Mouse (Mus musculus) neural tube, embryonic 13.5 days (tissue): ENCODE results near the gene Wdfy3. TPM values are rescaled to one million over a fixed set of nuclear protein-coding genes. Genes with fewer than 3 reads are reported as not detected.

ENCODE experiments used
- ATAC-seq: fragments of 200-750 bp; cut with Nextera tagmentation; 2 replicates; pipeline ENCODE4 v1.8.0; 2017; ENCODE audit warnings: low read depth, mild to moderate bottlenecking, moderate TSS enrichment, moderate library complexity
- H3K27ac ChIP-seq: fragments of 300-500 bp; sonication (generic); replicated peaks from 2 replicates; pipeline ENCODE4 v1.5.1; 2015; ENCODE audit warnings: moderate library complexity, mild to moderate bottlenecking, inconsistent platforms
- H3K27me3 ChIP-seq: fragments of 300-500 bp; sonication (generic); 2 replicates; pipeline ENCODE4 v1.6.1; 2015; ENCODE audit warnings: mild to moderate bottlenecking, inconsistent platforms
- H3K36me3 ChIP-seq: fragments of 300-500 bp; sonication (generic); 2 replicates; pipeline ENCODE4 v1.6.1; 2015; ENCODE audit warnings: mild to moderate bottlenecking, inconsistent platforms
- H3K4me1 ChIP-seq: fragments of 300-500 bp; sonication (generic); replicated peaks from 2 replicates; pipeline ENCODE4 v1.6.1; 2015; ENCODE audit warnings: inconsistent platforms
- H3K4me2 ChIP-seq: fragments of 300-500 bp; sonication (generic); 2 replicates; pipeline ENCODE4 v1.6.1; 2015; ENCODE audit warnings: inconsistent platforms, mild to moderate bottlenecking, moderate library complexity
- H3K4me3 ChIP-seq: fragments of 300-500 bp; sonication (generic); 2 replicates; pipeline ENCODE4 v1.5.1; 2015; ENCODE audit warnings: mild to moderate bottlenecking, inconsistent platforms
- H3K9ac ChIP-seq: fragments of 300-500 bp; sonication (generic); 2 replicates; pipeline ENCODE4 v1.6.1; 2015; ENCODE audit warnings: moderate library complexity, mild to moderate bottlenecking, inconsistent platforms
- H3K9me3 ChIP-seq: fragments of 300-500 bp; sonication (generic); 2 replicates; pipeline ENCODE4 v1.6.1; 2016; ENCODE audit warnings: inconsistent platforms
- WGBS: fragments of 180-500 bp; shearing (Covaris S2); methylation state at CpG from one replicate; pipeline ENCODE4 v1.1.7; 2015; 5-methylcytosine and 5-hydroxymethylcytosine counted together
- polyA plus RNA-seq: library from polyadenylated mRNA; unstranded; fragments of >200 nt; fragmentation: Nextera tagmentation; extraction: Ambion mirVana; gene quantifications from 2 replicates; pipeline ENCODE4 v1.2.1, GENCODE M21; 2015

Gene Wdfy3
- polyA plus RNA-seq, 1 experiment from 2014 or later: 27.0 TPM

DNA sequence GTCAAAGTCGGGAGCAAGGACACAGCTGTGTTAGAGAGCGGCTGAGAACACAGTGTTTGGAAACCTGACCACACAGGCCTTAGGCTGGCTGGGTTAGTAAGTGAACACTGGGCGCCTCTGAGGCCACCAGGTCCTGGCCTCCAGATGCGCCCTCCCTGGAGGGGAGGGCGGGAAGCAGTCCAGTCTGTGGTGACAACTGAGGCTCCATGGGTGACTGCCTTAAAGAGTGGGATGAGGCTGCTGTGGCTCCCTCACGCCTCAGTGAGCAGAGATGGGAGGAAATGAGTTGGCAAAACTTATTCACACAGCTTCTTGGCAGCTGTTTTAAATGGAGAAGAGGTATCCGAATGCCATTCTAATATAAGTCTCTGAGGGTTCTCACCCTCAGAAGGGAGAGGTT lies 252.9 kb downstream of the Wdfy3 start:
- no peak for ATAC-seq
- Histone ChIP-seq H3K4me1 (no peaks in the 10 kb centered on the region), H3K4me2 (no peak overlapping the region), H3K36me3 (no peaks in the 10 kb centered on the region), H3K27ac (no peak overlapping the region), H3K4me3 (no peak overlapping the region), H3K9me3 (no peaks in the 10 kb centered on the region), H3K27me3 (no peaks in the 10 kb centered on the region), H3K9ac (no peak overlapping the region)
- WGBS: 70% methylated on average over 7 of the region's 7 CpGs

DNA sequence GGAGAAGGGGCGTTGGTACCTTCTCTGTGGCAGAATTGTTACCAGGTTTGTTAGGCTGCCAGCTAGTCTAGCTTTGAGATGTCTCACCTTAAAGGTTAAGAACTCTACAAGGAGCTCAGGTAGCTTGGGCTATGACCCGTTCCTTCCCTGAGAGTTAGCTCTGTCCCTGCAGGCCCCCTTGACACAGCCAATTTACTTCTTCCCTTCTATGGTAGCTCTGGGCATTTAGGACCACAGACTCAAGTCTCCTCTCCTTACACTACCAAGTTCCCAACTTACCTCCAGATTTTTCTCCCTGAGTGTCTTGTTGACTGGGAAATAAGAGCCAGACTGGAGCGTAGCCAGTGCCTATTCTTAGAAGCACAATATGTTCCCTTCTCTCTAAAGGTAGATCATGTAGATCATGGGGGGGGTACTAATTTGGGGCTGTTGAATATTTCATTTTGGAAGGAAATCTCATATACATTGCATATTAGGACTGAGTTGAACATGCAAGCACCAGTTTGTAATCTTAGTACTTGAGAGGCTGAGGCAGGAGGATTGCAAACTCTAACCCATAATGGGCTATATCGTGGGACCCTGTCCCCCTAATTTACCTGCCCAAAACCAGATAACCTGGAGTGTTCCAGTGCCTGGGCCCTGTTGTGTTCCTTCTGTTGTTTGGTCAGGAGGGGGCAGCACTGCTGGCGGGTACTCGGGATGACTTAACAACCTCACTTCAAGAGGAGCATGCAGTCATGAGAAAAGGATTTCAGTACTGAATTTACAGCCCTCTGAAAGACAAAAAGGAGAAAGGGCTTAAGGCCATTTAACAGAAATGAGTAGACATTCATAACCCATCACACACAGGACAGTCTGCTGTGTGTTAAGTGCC lies 258.2 kb downstream of the Wdfy3 start:
- Histone ChIP-seq H3K27me3 (no peaks in the 10 kb centered on the region), H3K9me3 (no peaks in the 10 kb centered on the region), H3K9ac (no peak overlapping the region), H3K36me3 (no peaks in the 10 kb centered on the region), H3K27ac (no peak overlapping the region), H3K4me2 (no peak overlapping the region), H3K4me3 (no peak overlapping the region), H3K4me1 (no peaks in the 10 kb centered on the region)
- no peak for ATAC-seq
- WGBS: 92% methylated on average over 6 of the region's 6 CpGs

DNA sequence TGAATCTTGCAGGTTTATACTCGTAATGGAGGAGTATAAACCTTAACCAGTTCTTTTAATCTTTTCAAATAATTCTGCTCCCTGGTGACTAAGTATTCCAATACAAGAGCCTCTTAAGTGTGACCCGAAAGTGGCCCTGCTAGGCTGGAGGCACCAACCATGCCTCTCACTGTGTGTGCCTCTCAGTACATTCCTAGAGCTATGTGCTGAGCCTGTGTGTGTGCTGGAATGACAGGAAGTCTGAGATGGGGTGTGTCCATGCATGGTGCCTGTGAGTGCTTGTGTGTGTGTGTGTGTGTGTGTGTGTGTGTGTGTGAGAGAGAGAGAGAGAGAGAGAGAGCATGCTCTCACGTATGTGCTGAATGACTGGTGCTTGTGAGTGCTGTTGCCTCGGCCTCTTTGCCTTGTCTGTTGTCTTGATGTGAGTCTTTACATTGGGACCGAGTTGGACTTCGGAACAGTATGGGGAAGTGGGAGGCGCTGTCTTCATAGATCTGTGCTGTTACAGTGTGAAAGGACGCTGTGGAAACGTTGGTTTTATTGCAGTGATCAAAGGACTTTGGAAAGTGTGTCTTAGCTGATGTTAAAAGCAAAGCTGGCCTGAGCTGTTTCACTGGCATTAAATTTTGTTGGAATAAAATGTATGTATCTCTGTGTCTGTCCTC lies 267.2 kb downstream of the Wdfy3 start:
- H3K36me3 ChIP-seq: no peaks in the 10 kb centered on the region
- no peaks in the 10 kb centered on the region for H3K27me3 ChIP-seq
- no peaks in the 10 kb centered on the region for H3K4me1 ChIP-seq
- H3K4me3 ChIP-seq: no peak overlapping the region
- no peaks in the 10 kb centered on the region for H3K9me3 ChIP-seq
- H3K4me2 ChIP-seq: no peak overlapping the region
- no peak overlapping the region for H3K9ac ChIP-seq
- H3K27ac ChIP-seq: no peak overlapping the region
- ATAC-seq: no peak
- 73% methylated on average over 9 of the region's 9 CpGs for WGBS

DNA sequence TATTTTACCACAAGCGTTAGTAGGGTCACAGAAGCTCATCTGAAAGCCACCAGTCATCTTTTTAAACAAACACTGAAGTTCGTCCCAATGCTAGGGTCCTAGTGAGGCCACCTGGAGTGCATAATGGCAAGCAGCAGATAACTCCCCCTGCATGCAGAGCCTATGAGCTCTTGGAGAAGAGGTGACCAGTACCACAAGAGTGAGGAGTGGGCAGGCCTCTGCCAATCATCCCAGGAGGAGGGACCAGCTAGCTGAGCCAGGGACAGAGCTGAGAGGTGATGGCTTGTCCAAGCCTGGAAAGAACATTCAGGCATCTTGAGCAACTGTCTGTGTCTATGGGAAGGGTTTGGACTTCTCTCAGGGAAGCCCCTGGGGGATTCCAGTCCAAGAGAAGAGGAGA lies 267.8 kb downstream of the Wdfy3 start:
- no peak overlapping the region for H3K9ac ChIP-seq
- H3K9me3 ChIP-seq: no peaks in the 10 kb centered on the region
- H3K27ac ChIP-seq: no peak overlapping the region
- no peak overlapping the region for H3K4me2 ChIP-seq
- H3K4me3 ChIP-seq: no peak overlapping the region
- ATAC-seq: no peak
- WGBS: 71% methylated on average over 2 of the region's 2 CpGs
- no peaks in the 10 kb centered on the region for H3K4me1 ChIP-seq
- H3K27me3 ChIP-seq: no peaks in the 10 kb centered on the region
- no peaks in the 10 kb centered on the region for H3K36me3 ChIP-seq

DNA sequence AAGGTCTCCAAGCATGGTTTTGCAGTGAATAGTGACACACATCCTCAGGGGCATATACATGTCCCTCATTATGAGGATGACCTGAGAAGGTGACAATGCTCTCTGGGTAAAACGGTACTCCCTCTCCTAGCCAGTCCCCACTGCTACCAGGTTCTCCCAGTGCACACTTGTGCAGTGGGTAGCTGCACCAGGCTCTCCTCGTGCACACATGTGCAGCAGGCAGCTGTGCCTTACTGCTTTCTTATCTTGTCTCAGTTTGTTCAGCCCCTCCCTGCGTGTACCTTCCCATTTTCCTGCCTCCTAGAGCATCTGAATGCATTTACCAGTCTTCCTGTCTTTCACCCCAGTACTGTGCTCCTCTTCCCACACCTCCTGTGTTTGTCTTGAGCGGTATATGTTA lies 277.1 kb downstream of the Wdfy3 start:
- H3K27ac ChIP-seq: no peak overlapping the region
- H3K9ac ChIP-seq: no peak overlapping the region
- ATAC-seq: no peak
- no peaks in the 10 kb centered on the region for H3K4me1 ChIP-seq
- no peak overlapping the region for H3K4me2 ChIP-seq
- H3K36me3 ChIP-seq: no peaks in the 10 kb centered on the region
- WGBS: 80% methylated on average over 4 of the region's 4 CpGs
- H3K4me3 ChIP-seq: no peak overlapping the region
- H3K27me3 ChIP-seq: no peaks in the 10 kb centered on the region
- no peaks in the 10 kb centered on the region for H3K9me3 ChIP-seq

DNA sequence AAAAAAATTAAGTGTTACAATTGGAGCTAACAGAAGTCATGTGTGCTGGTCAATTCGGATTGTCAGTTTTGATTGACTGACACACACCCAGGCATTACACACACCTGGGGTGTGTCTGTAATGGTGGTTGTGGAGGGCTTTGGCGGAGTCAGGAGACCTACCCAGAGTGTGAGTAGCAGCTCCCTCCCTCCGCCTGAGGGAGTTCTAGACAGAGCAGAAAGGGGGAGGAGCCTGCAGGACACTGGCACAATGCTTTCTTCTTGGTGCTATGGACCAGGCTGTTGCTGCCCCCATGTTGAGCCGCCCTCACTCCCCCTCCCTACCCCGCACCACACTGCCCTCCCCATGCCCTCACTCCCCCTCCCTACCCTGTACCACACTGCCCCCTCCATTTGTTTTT lies 279.2 kb downstream of the Wdfy3 start:
- Histone ChIP-seq H3K4me2 (no peak overlapping the region), H3K9me3 (no peaks in the 10 kb centered on the region), H3K27ac (no peak overlapping the region), H3K36me3 (no peaks in the 10 kb centered on the region), H3K27me3 (no peaks in the 10 kb centered on the region), H3K4me1 (no peaks in the 10 kb centered on the region), H3K4me3 (no peak overlapping the region), H3K9ac (no peak overlapping the region)
- ATAC-seq: no peak
- WGBS: 56% methylated on average over 5 of the region's 5 CpGs

DNA sequence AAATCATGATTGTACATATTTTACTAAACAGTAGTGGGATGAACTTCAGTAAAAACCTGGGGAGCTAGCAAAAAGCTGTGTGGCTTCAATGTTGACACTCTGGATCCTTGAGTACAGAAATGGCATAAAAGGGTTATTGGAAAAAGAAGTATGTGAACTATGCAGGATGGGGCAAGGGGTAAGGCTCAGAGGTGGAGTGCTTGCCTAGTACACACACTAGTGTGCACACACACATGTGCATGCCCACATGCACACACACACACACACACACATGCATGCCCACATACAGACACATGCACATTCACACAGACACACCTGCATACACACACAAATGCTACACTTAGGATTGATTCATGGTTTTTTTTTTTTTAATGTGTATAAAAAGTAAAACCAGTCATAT lies 280.0 kb downstream of the Wdfy3 start:
- H3K27me3 ChIP-seq: no peaks in the 10 kb centered on the region
- ATAC-seq: no peak
- no peak overlapping the region for H3K4me3 ChIP-seq
- H3K4me1 ChIP-seq: no peaks in the 10 kb centered on the region
- H3K27ac ChIP-seq: no peak overlapping the region
- no peak overlapping the region for H3K9ac ChIP-seq
- H3K9me3 ChIP-seq: no peaks in the 10 kb centered on the region
- no peaks in the 10 kb centered on the region for H3K36me3 ChIP-seq
- no peak overlapping the region for H3K4me2 ChIP-seq

DNA sequence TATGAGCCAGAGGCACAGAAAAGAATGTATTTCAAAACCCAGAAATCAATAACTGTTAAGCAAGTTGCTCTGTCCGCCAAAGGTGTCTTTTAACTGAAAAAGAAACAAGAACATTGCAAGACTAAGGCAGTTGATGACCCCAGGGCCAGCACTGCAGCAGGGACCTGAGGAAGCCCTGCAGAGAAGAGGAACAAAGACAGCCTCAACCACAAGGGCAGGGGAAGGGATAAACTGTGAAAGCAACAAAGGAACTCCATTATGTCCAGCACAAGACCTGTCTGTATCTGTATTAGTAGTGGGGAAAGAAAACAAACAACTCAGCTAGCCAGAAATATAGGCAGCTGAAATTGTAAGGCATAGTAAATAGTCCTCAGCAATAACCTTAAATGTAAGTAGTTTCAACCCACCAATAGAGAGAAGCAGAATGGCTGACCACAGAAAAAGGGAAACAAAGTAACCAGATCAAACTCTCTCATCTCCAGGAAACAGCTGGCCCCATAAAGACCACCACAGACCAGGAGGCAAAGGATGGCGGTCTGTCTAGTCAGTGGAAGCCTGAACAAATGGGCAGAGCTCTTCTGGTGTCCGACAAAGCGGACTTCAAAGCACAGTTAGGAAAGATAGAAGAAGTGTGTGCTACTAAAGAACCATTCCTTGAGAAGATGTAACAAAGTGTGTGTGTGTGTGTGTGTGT lies 283.7 kb downstream of the Wdfy3 start:
- WGBS: 40% methylated on average over 4 of the region's 4 CpGs
- Histone ChIP-seq H3K27me3 (no peaks in the 10 kb centered on the region), H3K36me3 (no peaks in the 10 kb centered on the region), H3K4me3 (no peak overlapping the region), H3K27ac (no peak overlapping the region), H3K9ac (no peak overlapping the region), H3K4me1 (peaks cover 7% of the 10 kb centered on the region; the same call in 1 of the 2 replicates), H3K4me2 (no peak overlapping the region), H3K9me3 (no peaks in the 10 kb centered on the region)
- ATAC-seq: no peak

DNA sequence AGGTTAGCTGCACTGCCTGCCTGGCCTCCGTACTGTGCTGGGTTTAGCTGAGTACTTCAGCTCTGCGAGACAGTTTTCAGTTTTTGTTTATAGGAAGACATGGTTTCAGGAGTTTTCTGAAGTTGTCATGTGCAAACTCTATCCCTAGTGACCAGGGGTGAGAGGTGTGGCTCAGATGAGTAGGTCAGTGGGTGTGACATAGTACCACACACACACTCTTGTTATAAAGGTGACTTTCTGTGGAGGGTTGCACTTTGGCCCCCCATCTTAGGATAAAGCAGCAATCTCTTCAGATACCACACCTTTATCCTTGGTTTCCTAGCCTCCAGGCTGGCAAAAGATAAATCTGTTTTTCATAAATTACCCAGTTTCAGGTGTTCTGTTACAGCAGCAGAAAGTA lies 284.9 kb downstream of the Wdfy3 start:
- Histone ChIP-seq H3K27ac (no peak overlapping the region), H3K36me3 (no peaks in the 10 kb centered on the region), H3K4me1 (peaks cover 7% of the 10 kb centered on the region; the same call in 1 of the 2 replicates), H3K4me2 (no peak overlapping the region), H3K4me3 (no peak overlapping the region), H3K27me3 (no peaks in the 10 kb centered on the region), H3K9me3 (no peaks in the 10 kb centered on the region), H3K9ac (no peak overlapping the region)
- WGBS: 89% methylated on average over 2 of the region's 2 CpGs
- no peak for ATAC-seq

DNA sequence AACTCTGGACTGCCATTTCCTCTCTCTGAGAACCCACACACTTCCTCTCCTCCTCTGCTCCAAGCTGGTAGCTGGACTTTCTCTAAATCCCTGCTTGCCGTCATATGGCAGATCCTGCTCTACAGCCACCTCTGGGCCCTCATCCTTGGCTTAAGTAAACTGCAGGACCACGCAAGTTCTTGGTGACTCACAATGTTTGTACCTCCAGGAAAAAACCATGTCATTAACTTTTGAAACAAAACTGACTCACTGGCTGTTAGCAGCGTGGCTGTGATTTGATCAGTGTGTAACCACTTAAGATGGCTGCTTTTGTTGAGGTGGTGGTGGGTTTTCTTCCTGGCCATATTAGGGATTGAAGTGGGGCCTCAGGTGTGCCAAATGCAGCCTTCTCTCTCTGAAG lies 285.4 kb downstream of the Wdfy3 start:
- no peaks in the 10 kb centered on the region for H3K27me3 ChIP-seq
- no peak for ATAC-seq
- no peak overlapping the region for H3K4me3 ChIP-seq
- 92% methylated on average over 3 of the region's 3 CpGs for WGBS
- no peaks in the 10 kb centered on the region for H3K36me3 ChIP-seq
- no peak overlapping the region for H3K27ac ChIP-seq
- H3K4me1 ChIP-seq: peaks cover 7% of the 10 kb centered on the region; the same call in 1 of the 2 replicates
- H3K9me3 ChIP-seq: no peaks in the 10 kb centered on the region
- H3K9ac ChIP-seq: no peak overlapping the region
- no peak overlapping the region for H3K4me2 ChIP-seq
